Mouse (Mus musculus) kidney, postnatal 36 days (tissue): ENCODE data around the gene Ncf1.

Source experiments
- DNase-seq, 2 experiments: peaks; one replicate each; pipeline ENCODE4 v3.0.0; 2021 to 2022; ENCODE audit warnings: mixed read lengths in 2 of 2

The Ncf1 gene

GRCm38 (mm10) chr5:134193664-134194063 is 35.8 kb downstream of the Ncf1 start:
- no peak for DNase-seq

GRCm38 (mm10) chr5:134188571-134188970 is 40.9 kb downstream of the Ncf1 start:
- no peak for DNase-seq

DNA sequence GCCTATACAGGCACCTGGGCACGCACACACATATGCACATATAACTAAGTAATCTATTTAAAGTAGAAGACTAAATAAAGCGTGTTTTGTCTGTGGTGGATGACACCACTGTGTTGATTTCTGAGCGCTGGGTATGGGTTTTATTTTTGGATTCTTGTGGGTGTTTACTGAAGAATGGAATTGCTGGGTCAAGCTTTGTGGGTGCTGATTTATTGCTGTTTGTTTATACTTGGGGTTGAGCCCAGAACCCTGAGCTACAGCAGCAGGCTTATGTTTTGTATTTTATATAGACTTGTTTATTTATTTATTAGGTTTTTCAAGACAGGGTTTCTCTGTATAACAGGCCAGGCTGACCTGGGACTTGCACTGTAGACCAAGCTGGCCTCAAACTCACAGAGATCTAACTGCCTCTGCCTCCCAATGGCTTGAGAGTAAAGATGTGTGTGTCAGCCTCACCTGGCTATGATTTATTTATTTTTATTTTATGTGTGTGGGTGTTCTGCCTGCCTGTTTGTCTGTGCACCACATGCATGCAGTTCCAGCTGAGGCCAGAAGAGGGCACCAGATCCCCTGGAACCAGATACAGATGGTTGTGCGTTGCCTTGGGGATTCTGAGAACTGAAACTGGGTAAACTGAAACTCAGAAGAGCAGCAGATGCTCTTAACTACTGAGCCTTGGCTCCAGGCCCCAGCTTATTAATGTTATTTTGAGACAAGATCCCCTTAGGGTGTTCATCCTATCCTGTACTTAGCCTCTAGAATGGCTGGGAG is 42.3 kb downstream of the Ncf1 start:
- DNase-seq = peak; percentile 46 to 83

DNA sequence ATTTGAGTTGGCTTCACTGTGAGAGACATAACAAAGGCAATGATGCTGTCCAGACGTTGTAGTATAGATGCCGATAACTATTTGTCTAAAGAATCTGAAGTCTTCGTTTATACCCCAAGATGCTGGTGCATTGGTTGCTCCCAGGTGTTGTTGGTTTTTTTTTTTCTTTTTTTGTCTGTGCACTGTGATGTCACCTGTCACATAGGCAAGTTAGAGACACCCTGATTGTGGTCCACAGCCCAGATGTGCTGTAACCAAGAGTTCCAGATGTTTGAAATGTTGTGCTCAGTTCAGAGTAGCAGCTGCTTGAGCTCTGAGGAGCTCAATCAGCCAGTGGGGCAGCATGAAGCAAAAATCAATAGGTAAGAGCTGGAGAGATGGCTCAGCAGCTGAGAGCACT is 43.4 kb downstream of the Ncf1 start:
- no peak for DNase-seq

- peak; percentile 99 to 100 for DNase-seq
These were observed 45.3 kb downstream of the Ncf1 start, which contains the start of gene Gtf2ird2 for GRCm38 (mm10) chr5:134183880-134184808. Gene Gtf2ird2 (plus strand): TSS chr5:134184019.

- DNase-seq = no peak
These were observed 46.3 kb downstream of the Ncf1 start for GRCm38 (mm10) chr5:134183162-134183561.

- DNase-seq = peak; percentile 44 to 74
These were observed 46.7 kb downstream of the Ncf1 start for GRCm38 (mm10) chr5:134182735-134183134.

DNA sequence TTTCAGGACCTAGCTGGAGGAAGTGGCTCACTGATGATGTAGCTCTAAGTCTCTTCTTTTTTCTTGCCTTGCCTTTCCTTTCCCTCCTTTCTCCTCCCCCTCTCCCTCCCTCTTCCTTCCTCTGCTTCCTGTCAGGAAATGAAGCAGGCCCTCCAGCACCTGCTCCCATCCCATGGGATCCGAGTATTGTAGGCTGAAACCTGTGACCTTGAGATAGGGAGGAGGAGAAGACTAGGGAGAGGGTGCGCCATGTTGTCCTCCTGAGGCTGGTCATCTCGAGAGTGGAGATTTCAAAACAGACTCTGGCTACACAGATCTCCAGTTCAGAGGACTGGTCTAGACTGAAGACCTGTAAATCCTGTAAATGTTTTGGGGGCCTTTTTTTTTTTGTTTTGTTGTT is 47.3 kb downstream of the Ncf1 start:
- peak in 1 of 2 experiments; percentile 24 for DNase-seq

DNA sequence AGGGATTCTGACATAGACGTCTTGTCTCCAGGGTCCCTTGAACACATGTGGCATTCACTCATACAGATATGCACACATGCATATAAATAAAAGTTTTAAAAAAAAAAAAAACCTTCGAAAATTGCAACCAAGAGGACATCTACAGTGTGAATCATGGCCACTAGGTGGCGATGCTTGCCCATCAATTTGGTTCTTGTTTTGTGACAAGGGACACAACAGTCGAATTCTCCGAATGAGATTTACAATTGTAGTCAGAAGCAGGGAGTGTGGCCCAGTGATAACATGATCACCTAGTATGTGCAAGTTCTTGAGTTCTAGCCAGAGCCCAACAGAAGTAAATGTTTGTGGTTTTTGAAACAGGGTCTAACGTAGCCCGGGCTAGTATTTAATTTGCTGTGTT is 49.6 kb downstream of the Ncf1 start:
- peak; percentile 85 to 92 for DNase-seq

DNA sequence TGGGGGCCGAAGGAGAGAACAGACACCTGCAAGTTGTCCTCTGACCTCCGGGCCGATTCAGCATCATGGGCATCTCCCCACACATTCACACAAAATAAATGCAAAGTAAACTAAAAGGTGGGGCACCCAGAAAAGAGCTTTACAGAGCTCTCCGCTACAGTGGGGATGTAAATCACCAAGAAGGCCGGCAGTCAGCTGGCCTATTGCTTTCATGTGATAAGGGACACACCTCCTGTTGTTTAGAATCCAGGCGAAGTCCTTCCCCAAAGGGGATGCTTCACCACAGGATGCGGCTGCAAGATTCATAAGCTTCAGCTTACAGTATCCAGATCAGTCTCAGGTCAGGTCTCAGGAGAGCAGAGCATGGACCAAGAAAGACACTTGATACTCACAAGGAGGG is 50.9 kb downstream of the Ncf1 start:
- no peak for DNase-seq

DNA sequence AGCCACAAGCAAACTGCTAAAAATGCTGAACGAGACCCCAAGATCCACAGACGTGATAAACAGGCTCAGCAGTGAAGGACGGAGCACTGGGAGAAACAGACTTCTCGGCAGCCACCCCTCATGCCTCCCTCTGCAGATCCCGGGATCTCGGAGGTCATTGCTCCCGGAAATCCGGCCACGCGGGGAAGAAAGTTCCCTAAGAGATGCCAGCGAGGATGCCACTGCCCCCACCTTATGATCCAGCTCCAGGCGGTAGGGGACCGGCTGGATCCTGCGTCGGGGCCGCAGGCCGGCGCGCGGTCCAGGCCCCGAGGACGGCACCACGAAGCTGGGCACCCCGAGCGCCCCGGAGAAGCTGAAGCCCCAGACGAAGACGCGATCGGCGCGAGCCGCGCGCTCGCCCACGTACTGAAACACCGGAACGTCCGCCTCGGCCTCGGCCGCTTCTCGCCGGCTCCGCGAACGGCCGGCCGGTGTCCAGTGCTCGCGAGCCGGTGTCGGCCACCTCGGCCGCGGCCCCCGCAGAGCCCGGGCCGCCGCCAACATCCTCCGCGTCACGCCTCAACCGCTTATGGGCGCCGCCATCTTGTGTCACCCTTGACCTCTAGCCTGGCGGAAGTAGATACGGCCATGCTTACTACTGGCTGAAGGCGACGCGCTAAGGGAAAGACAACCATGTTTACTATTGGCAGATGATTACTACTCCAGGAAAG is 53.1 kb downstream of the Ncf1 start, which contains the start of gene Rcc1l:
TSS of gene Rcc1l (minus strand) at position 606 of the 713 bp plus-strand sequence.
- peak; percentile 91 to 92 for DNase-seq

DNA sequence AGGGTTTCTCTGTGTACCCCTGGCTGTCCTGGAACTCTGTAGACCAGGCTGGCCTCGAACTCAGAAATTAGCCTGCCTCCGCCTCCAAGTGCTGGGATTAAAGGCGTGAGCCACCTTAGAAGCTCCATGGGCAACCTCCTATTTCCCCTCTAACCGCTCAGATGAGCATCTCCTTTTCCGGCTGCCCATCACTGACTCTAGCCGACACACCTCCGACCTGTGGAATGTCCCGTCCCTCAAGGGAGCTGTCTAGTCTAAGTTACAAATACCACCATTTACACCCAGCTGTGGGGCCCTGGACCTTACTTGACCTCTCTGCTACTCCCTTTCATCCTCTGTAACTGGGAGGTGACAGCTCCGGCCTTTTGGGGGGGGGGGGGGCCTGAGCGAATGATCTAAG is 53.7 kb downstream of the Ncf1 start:
- DNase-seq = peak in 1 of 2 experiments; percentile 19

GRCm38 (mm10) chr5:134173206-134173605 is 56.2 kb downstream of the Ncf1 start:
- peak in 1 of 2 experiments; percentile 58 for DNase-seq

GRCm38 (mm10) chr5:134170167-134170566 is 59.3 kb downstream of the Ncf1 start:
- DNase-seq = no peak
